Mouse (Mus musculus) olfactory bulb, adult 2 months (tissue): Measurements from ENCODE around the gene Sqstm1.

ENCODE experiments used
- CTCF ChIP-seq: fragments of 200-500 bp; IDR thresholded peaks from 2 replicates; pipeline ENCODE4 v1.5.1; 2012; ENCODE audit warnings: low read depth, mild to moderate bottlenecking, low read length, moderate library complexity; ENCODE audit not compliant: insufficient read depth
- POLR2A ChIP-seq: fragments of 200-500 bp; IDR thresholded peaks from 2 replicates; pipeline ENCODE4 v1.6.1; 2012; ENCODE audit warnings: mild to moderate bottlenecking, low read depth, low read length, moderate library complexity; ENCODE audit not compliant: insufficient read depth

- no peak for TF ChIP-seq CTCF
- no peak for TF ChIP-seq POLR2A
These were observed 16.6 kb downstream of the Sqstm1 start for GRCm38 (mm10) chr11:50194070-50194469.
